Mouse (Mus musculus): ENCODE data around the gene Sacm1l.

Gene Sacm1l

DNA sequence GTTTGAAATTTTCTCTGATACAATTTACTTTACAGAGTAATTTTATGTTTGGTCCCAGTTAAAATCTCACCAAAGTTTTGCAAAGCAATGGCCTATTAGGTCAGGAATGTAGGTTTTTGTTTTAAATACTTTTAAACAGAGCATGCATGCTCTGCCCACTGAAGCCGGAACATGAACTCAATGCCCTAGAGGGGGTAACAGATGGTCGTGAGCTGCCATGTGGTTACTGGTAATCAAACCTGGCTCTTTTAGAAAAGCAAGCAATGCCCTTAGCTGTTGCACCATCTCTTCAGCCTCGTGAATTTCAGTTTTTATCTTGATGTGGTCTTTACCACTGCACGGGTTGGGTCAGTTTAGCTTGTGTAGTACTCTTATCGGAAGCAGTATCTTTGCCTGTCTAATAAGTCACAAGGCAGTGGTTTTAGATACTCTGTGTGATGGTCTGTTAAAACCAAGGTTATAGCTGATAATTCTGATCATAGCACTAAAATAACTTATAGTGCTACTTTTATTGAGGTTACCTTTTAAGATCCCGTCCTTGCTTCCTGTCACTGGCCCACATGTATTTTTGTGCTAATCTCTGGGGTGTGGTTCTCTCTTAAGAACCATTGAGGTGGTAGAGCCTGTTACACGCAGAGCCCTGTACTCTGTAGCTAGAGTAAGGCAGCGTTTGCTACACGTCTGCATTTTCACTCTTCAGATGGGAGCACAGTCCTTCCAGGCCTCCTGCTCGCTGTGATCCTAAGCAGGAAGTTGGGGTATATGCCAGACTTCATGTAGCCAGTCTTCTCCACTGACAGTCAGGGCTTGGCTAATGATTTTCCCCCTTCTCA lies 48.0 kb downstream of the Sacm1l start:
- DNase-seq (ENCODE audit: low spot score), result no peak

DNA sequence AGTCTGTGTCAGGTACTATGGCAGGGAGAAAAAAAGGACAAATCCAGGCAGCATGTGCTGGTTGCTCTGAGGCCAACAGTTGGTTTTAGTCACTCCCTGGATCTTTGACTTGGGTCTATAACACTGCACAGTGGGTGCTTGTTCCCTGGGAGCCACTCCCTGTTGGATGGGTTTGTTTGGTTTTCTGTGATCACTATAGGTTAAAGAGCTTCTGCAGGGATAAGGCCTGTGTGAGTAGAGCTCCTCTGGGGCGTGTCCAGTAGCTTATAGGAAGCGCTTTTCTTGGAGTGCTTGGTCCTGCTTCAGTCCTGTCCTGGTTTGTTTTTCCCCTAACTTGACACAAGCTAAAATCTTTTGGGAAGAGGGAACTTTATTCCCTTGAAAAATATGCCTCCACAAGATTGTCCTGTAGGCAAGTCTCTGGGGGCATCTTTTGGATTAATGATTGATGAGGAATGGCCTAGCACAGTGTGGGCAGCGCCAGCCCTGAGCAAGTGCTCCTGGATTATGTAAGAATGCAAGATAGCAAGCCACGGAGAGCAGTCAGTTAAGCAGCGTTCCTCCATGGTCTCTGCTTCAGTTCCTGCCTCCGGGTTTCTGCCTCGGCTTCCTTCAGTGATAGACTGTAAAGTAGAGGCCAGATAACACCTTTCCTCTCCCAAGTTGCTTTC lies 59.8 kb downstream of the Sacm1l start:
- no peak for DNase-seq (ENCODE audit: low spot score)

DNA sequence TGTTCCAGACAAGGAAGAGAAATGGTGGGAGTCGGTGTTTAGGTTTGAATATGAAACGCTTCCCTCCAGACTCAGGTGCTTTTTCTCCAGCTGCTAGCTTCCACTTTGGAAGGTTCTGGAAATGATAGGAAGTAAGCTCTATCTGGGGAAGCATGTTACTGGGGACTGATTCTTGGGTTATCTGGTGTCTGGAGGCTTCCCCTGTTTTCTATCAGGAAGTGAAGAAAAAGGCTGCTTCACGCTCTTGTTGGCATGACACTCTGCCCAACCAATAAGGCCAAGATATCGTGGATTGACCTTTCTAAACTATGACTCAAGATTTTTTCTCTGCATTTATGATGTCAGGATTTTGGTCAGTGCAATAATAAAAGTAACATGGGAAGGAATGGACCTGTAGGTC lies 65.6 kb downstream of the Sacm1l start:
- no peak for DNase-seq (ENCODE audit: low spot score)

GRCm38 (mm10) chr9:123596910-123597309 lies 67.4 kb downstream of the Sacm1l start:
- DNase-seq (ENCODE audit: low spot score), result no peak

- no peak for DNase-seq (ENCODE audit: low spot score)
Measured at GRCm38 (mm10) chr9:123597376-123597775, 67.8 kb downstream of the Sacm1l start.

GRCm38 (mm10) chr9:123601529-123601928 lies 72.0 kb downstream of the Sacm1l start:
- no peak for DNase-seq (ENCODE audit: low spot score)

- no peak for DNase-seq (ENCODE audit: low spot score)
Measured at GRCm38 (mm10) chr9:123620311-123621098, 90.9 kb downstream of the Sacm1l start.

- no peak for DNase-seq (ENCODE audit: low spot score)
Measured at GRCm38 (mm10) chr9:123624741-123625140, 95.2 kb downstream of the Sacm1l start.

- DNase-seq (ENCODE audit: low spot score), result no peak
Measured at GRCm38 (mm10) chr9:123625821-123626220, 96.3 kb downstream of the Sacm1l start.

- no peak for DNase-seq (ENCODE audit: low spot score)
Measured at GRCm38 (mm10) chr9:123631666-123632065, 102.1 kb downstream of the Sacm1l start.

DNA sequence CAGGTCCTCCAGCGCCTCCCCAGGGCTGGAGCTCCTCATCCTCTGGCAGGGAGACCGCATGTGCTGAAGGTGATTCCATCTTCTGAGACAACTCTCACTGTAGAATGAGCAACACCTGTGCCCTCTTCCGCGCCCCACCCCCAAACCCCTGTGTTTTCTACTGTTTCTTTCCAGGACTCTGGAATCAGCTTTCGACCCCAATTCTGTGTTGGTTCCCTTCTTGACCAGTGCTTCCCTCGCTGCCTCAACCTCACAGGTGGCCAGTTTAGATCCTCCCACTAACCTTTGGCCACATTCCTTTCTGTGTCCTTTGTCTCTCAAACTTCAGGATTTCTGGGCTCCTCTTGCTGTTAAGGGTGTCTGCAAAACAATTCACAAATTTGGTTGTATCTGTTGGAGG lies 102.7 kb downstream of the Sacm1l start, which contains the start of gene Slc6a20b:
Slc6a20b (minus strand) TSS at position 285 of the 400 bp plus-strand sequence.
- no peak for DNase-seq (ENCODE audit: low spot score)

DNA sequence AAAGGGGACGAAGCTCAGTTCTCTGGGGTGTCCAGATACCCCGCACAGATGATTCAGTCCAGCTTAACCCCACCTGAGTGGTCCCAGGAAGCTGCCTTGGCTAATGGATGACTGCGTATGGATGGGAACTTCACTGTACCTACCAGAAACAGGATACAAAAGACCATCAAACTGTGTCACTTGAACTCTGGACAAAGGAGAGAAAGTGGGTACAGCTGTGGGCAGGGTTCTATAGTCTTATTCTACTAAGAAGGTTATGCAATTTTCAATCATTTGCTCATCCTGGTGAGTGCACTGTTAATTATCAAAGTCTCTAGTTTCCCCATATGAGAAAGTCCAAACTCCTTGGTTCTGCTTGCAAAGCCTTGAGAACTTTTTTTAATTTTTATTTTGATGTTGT lies 103.4 kb downstream of the Sacm1l start:
- no peak for DNase-seq (ENCODE audit: low spot score)

DNA sequence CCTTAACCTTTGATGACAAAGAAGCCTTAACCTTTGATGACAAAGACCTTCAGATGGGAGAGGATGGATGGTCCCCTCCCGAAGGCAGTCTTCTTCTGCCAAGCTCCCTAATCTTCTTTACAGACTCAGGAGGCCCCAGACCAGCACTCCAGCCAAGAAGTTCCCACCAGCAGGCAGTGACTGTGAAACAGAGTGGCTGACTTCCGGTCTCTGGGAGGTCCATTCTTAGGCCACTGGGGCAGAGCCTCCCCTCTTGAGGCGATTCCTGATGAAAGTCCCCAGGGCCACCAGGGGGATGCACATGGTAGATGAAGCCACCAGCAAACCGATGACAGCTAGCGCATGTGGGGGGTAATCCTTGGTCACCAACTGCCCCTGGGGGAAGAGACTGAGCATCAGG lies 107.2 kb downstream of the Sacm1l start:
- DNase-seq (ENCODE audit: low spot score), result no peak

DNA sequence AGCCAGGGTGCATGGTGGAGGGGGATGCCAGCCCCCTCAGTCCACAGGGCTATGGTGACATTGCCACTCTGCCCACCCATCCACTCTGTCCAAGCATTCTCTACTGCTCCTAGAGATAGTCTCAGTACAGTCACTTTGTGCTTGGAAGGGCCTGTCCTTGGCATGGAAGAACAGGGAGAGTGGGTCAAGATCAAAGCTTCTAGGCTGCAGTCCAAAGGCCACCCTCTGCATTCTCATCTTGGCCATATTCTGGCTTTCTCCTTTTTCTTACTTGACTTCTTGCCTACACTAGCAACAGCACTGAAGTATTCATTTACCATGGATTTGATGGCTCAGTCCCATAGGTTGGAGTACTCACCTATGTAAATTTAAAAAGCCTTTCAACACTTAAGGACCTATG lies 108.7 kb downstream of the Sacm1l start:
- no peak for DNase-seq (ENCODE audit: low spot score)

DNA sequence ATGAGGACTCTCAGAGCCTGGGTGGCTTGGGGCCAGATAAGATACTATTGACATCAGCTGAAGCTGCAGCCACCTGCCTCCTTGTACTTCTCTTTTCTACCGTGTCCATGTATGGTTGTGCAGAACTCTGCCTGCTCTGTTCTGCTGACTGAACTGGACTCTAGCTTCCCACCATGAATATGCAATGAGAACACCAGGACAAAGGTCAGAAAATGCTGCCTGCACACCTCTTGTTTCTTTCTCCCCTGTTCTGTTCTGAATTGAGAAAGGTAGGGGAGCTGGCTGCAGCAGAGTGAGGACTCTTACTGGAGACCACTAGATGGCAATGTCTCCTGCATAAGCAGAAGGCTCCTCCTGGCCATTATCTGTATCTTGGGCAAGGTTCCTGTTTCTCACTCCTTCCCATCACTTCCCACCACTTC lies 109.1 kb downstream of the Sacm1l start:
- no peak for DNase-seq (ENCODE audit: low spot score)

DNA sequence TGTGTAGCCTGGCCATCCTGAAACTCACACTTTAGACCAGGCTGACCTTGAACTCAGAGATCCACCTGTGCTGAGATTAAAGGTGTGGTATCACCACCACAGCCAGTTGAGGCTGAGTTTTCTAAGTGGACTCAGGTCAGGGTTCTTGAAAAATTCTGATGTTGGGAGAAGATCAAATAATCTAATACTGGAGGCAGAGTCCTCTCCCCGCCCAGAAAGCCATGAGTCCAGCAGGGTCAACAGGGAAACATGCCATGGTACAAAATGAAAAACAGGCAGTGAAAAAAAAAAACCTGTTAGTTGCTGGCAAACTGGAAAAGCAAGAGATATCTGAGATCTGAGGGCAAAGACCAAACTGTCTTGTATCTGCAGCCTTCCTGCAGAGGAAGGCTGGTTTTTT lies 110.5 kb downstream of the Sacm1l start:
- DNase-seq (ENCODE audit: low spot score), result no peak

All from ovary, adult 18-20 months (tissue).